Mouse (Mus musculus) cerebellum, adult (tissue): ENCODE results near the gene Cfap126.

Experiments used
- ATAC-seq: cut with Nextera tagmentation; 2 replicates; pipeline ENCODE4 v1.9.2; 2017; ENCODE audit warnings: mild to moderate bottlenecking, moderate library complexity, mixed read lengths; ENCODE audit not compliant: insufficient number of reproducible peaks, low FRiP score, low TSS enrichment

Cfap126 gene

DNA sequence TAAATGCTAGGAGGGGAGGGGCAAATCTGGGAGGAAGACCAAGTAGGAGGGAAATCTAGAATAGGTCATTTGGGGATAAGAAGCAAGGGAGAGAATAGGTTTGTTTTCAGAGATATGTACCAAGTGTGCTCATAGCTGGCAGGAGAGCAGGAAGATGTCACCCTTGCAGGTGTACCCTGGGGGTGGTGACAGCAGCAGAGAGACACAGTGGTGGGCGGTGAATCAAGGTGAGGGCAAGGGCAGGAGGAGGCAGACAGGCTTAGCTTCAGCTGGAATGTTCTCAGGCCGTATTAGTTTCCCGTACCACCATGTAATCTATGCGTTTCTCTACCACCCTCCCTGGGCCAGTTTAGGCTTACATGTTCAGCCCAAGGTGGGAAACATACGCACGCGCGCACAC is 59.1 kb downstream of the Cfap126 start:
- no peak for ATAC-seq
